Mouse (Mus musculus) thymus, adult 2 months (tissue): Measurements from ENCODE around the gene Vdr. TPM values are rescaled to one million over a fixed set of nuclear protein-coding genes. Genes with fewer than 3 reads are reported as not detected.

Experiments used
- DNase-seq: peaks from one replicate; pipeline ENCODE4 v3.0.0; 2021
- H3K27ac ChIP-seq: fragments of 200-500 bp; 2 replicates; pipeline ENCODE4 v1.5.1; 2012; ENCODE audit warnings: low read length, control low read depth; ENCODE audit not compliant: control insufficient read depth, insufficient read depth
- H3K27me3 ChIP-seq: fragments of 200-500 bp; 2 replicates; pipeline ENCODE4 v1.6.1; 2012; ENCODE audit warnings: mild to moderate bottlenecking, low read length, moderate library complexity, mixed read lengths; ENCODE audit not compliant: control insufficient read depth, insufficient read depth
- H3K36me3 ChIP-seq: fragments of 200-500 bp; 2 replicates; pipeline ENCODE4 v1.6.1; 2012; ENCODE audit warnings: mild to moderate bottlenecking, low read length, moderate library complexity; ENCODE audit not compliant: control insufficient read depth, insufficient read depth
- H3K4me1 ChIP-seq: fragments of 200-500 bp; replicated peaks from 2 replicates; pipeline ENCODE4 v1.6.1; 2012; ENCODE audit warnings: low read length; ENCODE audit not compliant: control insufficient read depth, insufficient read depth
- H3K4me3 ChIP-seq: fragments of 200-500 bp; 2 replicates; pipeline ENCODE4 v1.5.1; 2012; ENCODE audit warnings: mild to moderate bottlenecking, low read length, control low read depth, moderate library complexity; ENCODE audit not compliant: control insufficient read depth, insufficient read depth
- CTCF ChIP-seq: fragments of 200-500 bp; IDR thresholded peaks from 2 replicates; pipeline ENCODE4 v1.5.1; 2012; ENCODE audit warnings: mild to moderate bottlenecking, control low read depth, low read length, moderate library complexity, borderline replicate concordance; ENCODE audit not compliant: control insufficient read depth, poor library complexity, insufficient read depth; ENCODE audit errors: extremely low read depth
- POLR2A ChIP-seq: fragments of 200-500 bp; IDR thresholded peaks from 2 replicates; pipeline ENCODE4 v1.6.1; 2012; ENCODE audit warnings: mild to moderate bottlenecking, low read length, control low read depth, moderate library complexity; ENCODE audit not compliant: control insufficient read depth, poor library complexity, insufficient read depth; ENCODE audit errors: extremely low read depth
- WGBS: fragments of 180-500 bp; shearing (Covaris S2); methylation state at CpG from one replicate; pipeline ENCODE4 v1.1.7; 2018; 5-methylcytosine and 5-hydroxymethylcytosine counted together
- polyA plus RNA-seq: library from polyadenylated mRNA; depleted of rRNA; stranded (reverse); fragments of >200 nt; gene quantifications from 2 replicates; pipeline ENCODE4 v1.2.3, GENCODE M21; 2012

Gene Vdr
- polyA plus RNA-seq, 1 experiment = 6.2 TPM

DNA sequence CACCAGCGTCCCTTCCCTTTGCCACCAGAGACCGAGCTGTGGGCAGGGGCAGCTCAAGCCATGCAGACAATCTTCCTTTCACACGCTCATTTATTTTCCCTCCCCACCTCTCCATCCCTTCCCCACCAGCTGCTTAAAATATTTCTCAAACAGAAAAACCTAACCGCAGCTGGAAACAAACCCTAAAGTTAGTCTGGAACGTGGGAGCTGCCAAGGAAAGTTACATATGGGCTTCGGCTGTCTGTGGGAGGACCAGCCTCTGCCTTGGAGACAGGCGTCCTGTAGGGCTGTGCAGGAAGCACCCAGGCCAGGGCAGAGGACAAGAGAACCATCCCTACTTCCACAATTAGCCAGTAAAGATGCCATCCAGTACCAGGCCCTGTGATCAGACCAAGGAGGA lies 39.8 kb upstream of the Vdr start:
- Histone ChIP-seq H3K4me3 (no peak overlapping the region), H3K27ac (no peak overlapping the region), H3K36me3 (no peaks in the 10 kb centered on the region), H3K27me3 (no peaks in the 10 kb centered on the region), H3K4me1 (0 out of 2 replicates have a peak, but pooled peaks cover 2% of the 10 kb centered on the region)
- no peak for TF ChIP-seq POLR2A
- TF ChIP-seq CTCF = no peak
- WGBS = 63% methylated on average over 7 of the region's 7 CpGs
- DNase-seq = no peak

GRCm38 (mm10) chr15:97949706-97950105 lies 39.3 kb upstream of the Vdr start:
- Histone ChIP-seq H3K27me3 (no peaks in the 10 kb centered on the region), H3K4me3 (no peak overlapping the region), H3K36me3 (no peaks in the 10 kb centered on the region), H3K4me1 (no peaks in the 10 kb centered on the region), H3K27ac (no peak overlapping the region)
- no peak for DNase-seq
- WGBS = 11% methylated on average over 3 of the region's 3 CpGs
- TF ChIP-seq CTCF (no peak), POLR2A (no peak)

DNA sequence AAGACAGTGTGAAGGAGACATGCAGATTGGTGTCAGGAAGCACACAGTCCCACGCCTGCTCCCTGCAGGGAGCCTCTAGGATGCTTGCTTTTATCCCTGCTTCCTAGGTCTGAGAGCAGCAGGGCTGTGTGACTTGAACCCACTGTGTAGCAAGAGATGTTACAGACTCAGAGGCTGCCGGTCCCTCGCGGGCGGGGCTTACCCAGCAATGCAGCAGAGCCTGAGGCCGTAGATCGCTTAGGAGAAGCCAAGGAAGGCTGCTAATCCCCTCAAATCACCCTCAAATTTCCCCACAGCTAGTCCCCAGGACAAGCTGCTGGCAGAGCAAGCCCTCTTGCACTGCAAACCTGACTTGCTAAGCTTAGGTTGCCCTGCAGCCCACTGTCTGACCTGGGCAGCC lies 38.3 kb upstream of the Vdr start:
- no peak for DNase-seq
- H3K4me1 ChIP-seq = no peaks in the 10 kb centered on the region
- WGBS = 91% methylated on average over 7 of the region's 7 CpGs
- H3K27me3 ChIP-seq = no peaks in the 10 kb centered on the region
- H3K36me3 ChIP-seq = no peaks in the 10 kb centered on the region
- H3K27ac ChIP-seq = no peak overlapping the region
- no peak overlapping the region for H3K4me3 ChIP-seq
- TF ChIP-seq POLR2A = no peak
- TF ChIP-seq CTCF = no peak

- WGBS = 89% methylated on average over 9 of the region's 11 CpGs
- H3K36me3 ChIP-seq = no peaks in the 10 kb centered on the region
- no peaks in the 10 kb centered on the region for H3K27me3 ChIP-seq
- no peak for DNase-seq
- H3K4me1 ChIP-seq = no peaks in the 10 kb centered on the region
- H3K27ac ChIP-seq = no peak overlapping the region
- no peak overlapping the region for H3K4me3 ChIP-seq
- TF ChIP-seq POLR2A (no peak), CTCF (no peak)
These were observed 35.4 kb upstream of the Vdr start for GRCm38 (mm10) chr15:97945656-97946315.

DNA sequence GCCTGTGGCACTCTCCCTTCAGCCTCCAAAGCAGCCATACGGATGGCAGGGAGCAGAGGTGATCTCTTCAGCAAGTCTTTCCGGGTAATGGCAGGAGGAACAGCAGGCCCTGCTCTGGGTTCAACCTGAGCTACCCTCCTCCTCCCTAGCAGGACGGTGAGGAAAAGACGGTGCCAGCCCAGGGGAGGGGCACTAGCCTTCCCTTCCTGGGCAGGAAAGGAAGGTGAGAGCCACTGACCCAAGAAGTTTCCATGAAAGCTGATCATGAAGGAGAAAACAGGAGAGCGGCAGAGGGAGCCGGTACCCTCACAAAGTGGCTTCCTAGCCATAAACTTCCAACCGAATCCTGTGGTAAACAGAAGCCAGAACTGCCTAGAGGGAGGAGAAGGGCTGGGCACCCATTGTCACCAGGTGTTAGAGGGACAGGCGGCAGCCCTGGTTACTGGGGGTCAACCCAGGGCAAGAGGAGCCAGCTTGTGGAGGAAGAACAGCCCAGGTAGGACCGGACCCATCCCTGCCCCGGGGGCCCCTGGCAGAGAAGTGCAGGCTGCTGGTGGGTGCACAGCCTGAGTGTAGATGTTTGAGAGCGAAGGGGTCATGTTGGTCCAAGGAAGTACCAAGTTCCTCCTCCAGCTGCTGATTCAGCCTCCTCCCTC lies 34.6 kb upstream of the Vdr start:
- no peak overlapping the region for H3K27ac ChIP-seq
- DNase-seq = no peak
- no peak overlapping the region for H3K4me3 ChIP-seq
- WGBS = 85% methylated on average over 11 of the region's 11 CpGs
- no peaks in the 10 kb centered on the region for H3K27me3 ChIP-seq
- TF ChIP-seq POLR2A (no peak), CTCF (no peak)
- no peaks in the 10 kb centered on the region for H3K36me3 ChIP-seq
- H3K4me1 ChIP-seq = no peaks in the 10 kb centered on the region

DNA sequence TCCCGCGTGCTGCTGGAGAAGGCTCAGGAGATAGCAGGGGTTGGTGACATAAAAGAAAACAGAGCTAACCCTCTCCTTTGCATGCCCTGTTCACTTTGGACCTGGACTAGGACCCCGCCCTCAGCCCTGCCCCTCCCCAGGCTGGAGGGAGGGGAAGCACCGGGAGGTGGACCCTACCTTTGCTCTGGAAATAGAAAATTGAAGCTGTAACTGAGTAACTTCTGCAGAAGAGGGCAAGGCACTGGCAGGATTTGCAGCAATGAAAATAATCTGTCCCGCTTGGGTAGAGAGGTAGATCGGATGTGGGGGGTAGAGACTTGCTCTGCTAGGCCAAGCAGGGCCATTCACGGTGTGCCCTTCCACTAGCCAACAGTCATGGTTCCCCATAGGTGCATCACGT lies 32.9 kb upstream of the Vdr start:
- 96% methylated on average over 8 of the region's 8 CpGs for WGBS
- H3K27me3 ChIP-seq = no peaks in the 10 kb centered on the region
- no peaks in the 10 kb centered on the region for H3K4me1 ChIP-seq
- no peak for TF ChIP-seq POLR2A
- no peak for TF ChIP-seq CTCF
- no peak overlapping the region for H3K27ac ChIP-seq
- no peaks in the 10 kb centered on the region for H3K36me3 ChIP-seq
- no peak overlapping the region for H3K4me3 ChIP-seq
- no peak for DNase-seq

GRCm38 (mm10) chr15:97942538-97942937 lies 32.1 kb upstream of the Vdr start:
- DNase-seq = no peak
- TF ChIP-seq CTCF (no peak), POLR2A (no peak)
- H3K27me3 ChIP-seq = no peaks in the 10 kb centered on the region
- no peak overlapping the region for H3K27ac ChIP-seq
- 94% methylated on average over 8 of the region's 8 CpGs for WGBS
- H3K36me3 ChIP-seq = no peaks in the 10 kb centered on the region
- no peaks in the 10 kb centered on the region for H3K4me1 ChIP-seq
- H3K4me3 ChIP-seq = no peak overlapping the region

DNA sequence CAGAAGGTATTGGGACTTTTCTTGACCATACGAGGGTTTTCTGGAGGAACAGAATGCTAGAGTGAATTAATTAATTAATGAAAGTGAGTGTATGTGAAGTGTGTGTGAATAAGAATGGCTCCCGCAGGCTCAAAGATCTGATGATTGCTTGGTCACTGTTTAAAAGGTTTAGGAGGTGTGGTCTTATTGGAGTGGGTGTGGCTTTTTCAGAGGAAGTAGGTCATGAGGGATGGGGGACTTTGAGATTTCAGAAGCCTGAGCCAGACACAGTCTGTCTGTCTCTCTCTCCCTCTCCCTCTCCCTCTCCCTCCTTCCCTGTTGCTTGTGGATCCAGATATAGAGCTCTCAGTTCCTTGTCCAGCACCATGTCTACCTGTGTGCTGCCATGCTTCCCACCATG lies 30.9 kb upstream of the Vdr start:
- DNase-seq = no peak
- Histone ChIP-seq H3K36me3 (no peaks in the 10 kb centered on the region), H3K4me1 (no peaks in the 10 kb centered on the region), H3K27ac (no peak overlapping the region), H3K4me3 (no peak overlapping the region), H3K27me3 (no peaks in the 10 kb centered on the region)
- TF ChIP-seq CTCF = no peak
- no peak for TF ChIP-seq POLR2A
- 95% methylated on average over 2 of the region's 2 CpGs for WGBS
